Mouse (Mus musculus): Measurements from ENCODE around the gene Atf1. TPM values are rescaled to one million over a fixed set of nuclear protein-coding genes. Genes with fewer than 3 reads are reported as not detected.

Gene Atf1
- total and polyA plus RNA-seq, 3 experiments = 41.8 to 854 (median 183) TPM

GRCm38 (mm10) chr15:100235208-100235965 is 7.8 kb downstream of the Atf1 start:
- TF ChIP-seq POLR2AphosphoS2 (IDR thresholded peaks at IDR 0.05; ENCODE audit: low read length) (no peak), SIN3A (IDR thresholded peaks at IDR 0.05; ENCODE audit: low read length) (peak; percentile 43; the same call in 1 of the 2 replicates), SMC3 (IDR thresholded peaks at IDR 0.05; ENCODE audit: low read depth, low read length) (no peak), TCF12 (IDR thresholded peaks at IDR 0.05; ENCODE audit: low read depth, low read length) (peak; percentile 47), ZMIZ1 (IDR thresholded peaks at IDR 0.05; ENCODE audit: low read depth, low read length) (no peak), GATA1 (IDR thresholded peaks at IDR 0.05; ENCODE audit: low read depth, low read length) (peak; percentile 38; the same call in 1 of the 2 replicates), RCOR1 (IDR thresholded peaks at IDR 0.05; ENCODE audit: low read depth, low read length) (peak; percentile 78), EP300 (IDR thresholded peaks at IDR 0.05; ENCODE audit: low read depth in 1 of 2, low read length in 2 of 2) (peak; percentile 31 to 72; a peak in 3 of 4 replicates), ETS1 (IDR thresholded peaks at IDR 0.05; ENCODE audit: low read depth, low read length) (peak; percentile 52; the same call in 1 of the 2 replicates)
- Histone ChIP-seq H3K79me2 (ENCODE audit: control insufficient read depth, insufficient read depth, low read length, poor library complexity) (peaks cover 48% of the 10 kb centered on the region), H3K27me3 (ENCODE audit: control insufficient read depth in 1 of 2, insufficient read depth in 2 of 2, low read length in 2 of 2) (no peaks in the 10 kb centered on the region), H3K4me3 (ENCODE audit: control insufficient read depth in 1 of 2, insufficient read depth in 1 of 2, low read depth in 2 of 2, low read length in 2 of 2) (no peak overlapping the region), H3K4me1 (ENCODE audit: control insufficient read depth in 1 of 2, insufficient read depth in 2 of 2, low read length in 2 of 2) (peaks cover 11 to 22% of the 10 kb centered on the region in 2 experiments), H3K36me3 (ENCODE audit: control insufficient read depth in 1 of 2, insufficient read depth in 2 of 2, low read length in 2 of 2) (peaks cover 50 to 55% of the 10 kb centered on the region in 2 experiments), H3K9me3 (replicated peaks; ENCODE audit: insufficient read depth, low read length) (no peaks in the 10 kb centered on the region), H3K27ac (ENCODE audit: control insufficient read depth, low read depth, low read length) (peak overlapping the region; percentile 11; the same call in 1 of the 2 replicates), H3K9ac (ENCODE audit: control insufficient read depth, low read depth, low read length, poor library complexity, severe bottlenecking) (no peak overlapping the region)
- DNase-seq (ENCODE audit: low read depth, low spot score) = peak; percentile 60

GRCm38 (mm10) chr15:100236952-100237351 is 9.3 kb downstream of the Atf1 start:
- no peak for DNase-seq (ENCODE audit: low read depth, low spot score)
- H3K27me3 ChIP-seq (ENCODE audit: control insufficient read depth in 1 of 2, insufficient read depth in 2 of 2, low read length in 2 of 2) = no peaks in the 10 kb centered on the region
- H3K9ac ChIP-seq (ENCODE audit: control insufficient read depth, low read depth, low read length, poor library complexity, severe bottlenecking) = no peak overlapping the region
- no peak overlapping the region for H3K4me3 ChIP-seq (ENCODE audit: control insufficient read depth in 1 of 2, insufficient read depth in 1 of 2, low read depth in 2 of 2, low read length in 2 of 2)
- no peak overlapping the region for H3K27ac ChIP-seq (ENCODE audit: control insufficient read depth, low read depth, low read length)
- H3K79me2 ChIP-seq (ENCODE audit: control insufficient read depth, insufficient read depth, low read length, poor library complexity) = peaks cover 41% of the 10 kb centered on the region
- no peak for TF ChIP-seq USF1 (IDR thresholded peaks at IDR 0.05; ENCODE audit: low read depth, low read length)
- TF ChIP-seq RCOR1 (IDR thresholded peaks at IDR 0.05; ENCODE audit: low read depth, low read length) = no peak
- no peak for TF ChIP-seq BHLHE40 (IDR thresholded peaks at IDR 0.05; ENCODE audit: borderline replicate concordance, low read depth, low read length)
- no peak for TF ChIP-seq KAT2A (conservative IDR thresholded peaks at IDR 0.05; ENCODE audit: low read depth, low read length)
- TF ChIP-seq CHD2 (IDR thresholded peaks at IDR 0.05; ENCODE audit: low read length) = no peak
- no peak for TF ChIP-seq EP300 (IDR thresholded peaks at IDR 0.05; ENCODE audit: low read depth in 1 of 2, low read length in 2 of 2)
- TF ChIP-seq ZNF384 (IDR thresholded peaks at IDR 0.05; ENCODE audit: low read depth, low read length) = no peak
- no peak for TF ChIP-seq POLR2A (IDR thresholded peaks at IDR 0.05; ENCODE audit: control insufficient read depth in 1 of 2, insufficient read depth in 1 of 2, low read depth in 1 of 2, low read length in 2 of 2, poor library complexity in 1 of 2)
- TF ChIP-seq TBP (IDR thresholded peaks at IDR 0.05; ENCODE audit: low read depth, low read length) = no peak
- TF ChIP-seq RAD21 (IDR thresholded peaks at IDR 0.05; ENCODE audit: low read depth, low read length) = no peak
- TF ChIP-seq CHD1 (IDR thresholded peaks at IDR 0.05; ENCODE audit: low read depth, low read length) = no peak
- no peaks in the 10 kb centered on the region for H3K9me3 ChIP-seq (replicated peaks; ENCODE audit: insufficient read depth, low read length)
- peaks cover 36 to 62% of the 10 kb centered on the region in 2 experiments for H3K36me3 ChIP-seq (ENCODE audit: control insufficient read depth in 1 of 2, insufficient read depth in 2 of 2, low read length in 2 of 2)
- peaks cover 2 to 9% of the 10 kb centered on the region in 2 experiments for H3K4me1 ChIP-seq (ENCODE audit: control insufficient read depth in 1 of 2, insufficient read depth in 2 of 2, low read length in 2 of 2)

All from MEL (cell line).